Mouse (Mus musculus): ENCODE results near the gene Snrpa. TPM values are rescaled to one million over a fixed set of nuclear protein-coding genes. Genes with fewer than 3 reads are reported as not detected.

The Snrpa gene
- polyA plus RNA-seq, 1 experiment from 2014 or later: 320 TPM

GRCm38 (mm10) chr7:27224877-27225575, 29.0 kb upstream of the Snrpa start:
- Histone ChIP-seq H3K4me2 (peak overlapping the region; percentile 76; the same call in 1 of the 2 replicates), H3K4me3 (ENCODE audit: low read depth, low read length) (no peak overlapping the region), H3K27ac (ENCODE audit: low read depth) (no peak overlapping the region), H3K27me3 (ENCODE audit: insufficient read depth, low read length) (no peaks in the 10 kb centered on the region), H3K9ac (peak overlapping the region; percentile 36), H3K9me3 (ENCODE audit: low read depth, low read length) (no peaks in the 10 kb centered on the region), H3K36me3 (ENCODE audit: insufficient read depth) (0 out of 2 replicates have a peak, but pooled peaks cover 11% of the 10 kb centered on the region), H3K4me1 (ENCODE audit: insufficient read depth) (peaks cover 17% of the 10 kb centered on the region; the same call in 1 of the 2 replicates)
- ATAC-seq (ENCODE audit: insufficient read depth) (no peak), DNase-seq (no peak)
- WGBS: 60% methylated on average over 11 of the region's 11 CpGs
- TF ChIP-seq CTCF (IDR thresholded peaks at IDR 0.05; ENCODE audit: low read depth): no peak

GRCm38 (mm10) chr7:27222538-27222937, 26.5 kb upstream of the Snrpa start:
- 73% methylated on average over 1 of the region's 1 CpGs for WGBS
- DNase-seq (no peak), ATAC-seq (ENCODE audit: insufficient read depth) (no peak)
- Histone ChIP-seq H3K27ac (ENCODE audit: low read depth) (no peak overlapping the region), H3K9me3 (ENCODE audit: low read depth, low read length) (no peaks in the 10 kb centered on the region), H3K4me1 (ENCODE audit: insufficient read depth) (peaks cover 17% of the 10 kb centered on the region; the same call in 1 of the 2 replicates), H3K4me3 (ENCODE audit: low read depth, low read length) (no peak overlapping the region), H3K9ac (no peak overlapping the region), H3K27me3 (ENCODE audit: insufficient read depth, low read length) (no peaks in the 10 kb centered on the region), H3K36me3 (ENCODE audit: insufficient read depth) (peaks cover 28% of the 10 kb centered on the region; the same call in 1 of the 2 replicates), H3K4me2 (no peak overlapping the region)
- TF ChIP-seq CTCF (IDR thresholded peaks at IDR 0.05; ENCODE audit: low read depth): no peak

DNA sequence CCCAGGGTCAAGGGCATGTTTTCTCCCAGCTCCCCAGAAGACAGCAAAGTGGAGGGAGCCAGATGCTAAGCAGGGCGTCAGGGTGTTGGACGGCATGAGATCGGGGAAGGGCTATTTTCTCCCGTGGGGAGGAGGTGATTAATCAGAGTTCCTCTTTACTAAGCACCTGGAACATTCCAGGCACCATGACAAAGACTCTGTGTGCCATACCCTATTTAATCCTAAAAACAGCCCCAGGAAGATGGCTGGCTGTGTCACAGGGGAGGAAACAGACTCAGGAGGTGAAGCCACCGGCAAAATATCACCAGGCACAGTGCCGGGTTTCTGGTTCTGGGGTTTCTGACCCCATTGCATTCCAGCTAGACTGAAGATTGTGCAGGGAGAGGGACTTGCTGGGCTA, 25.9 kb upstream of the Snrpa start:
- peaks cover 16% of the 10 kb centered on the region; the same call in 1 of the 2 replicates for H3K4me1 ChIP-seq (ENCODE audit: insufficient read depth)
- DNase-seq: no peak
- H3K9me3 ChIP-seq (ENCODE audit: low read depth, low read length): no peaks in the 10 kb centered on the region
- no peak overlapping the region for H3K4me2 ChIP-seq
- no peak overlapping the region for H3K4me3 ChIP-seq (ENCODE audit: low read depth, low read length)
- peaks cover 33% of the 10 kb centered on the region; the same call in 1 of the 2 replicates for H3K36me3 ChIP-seq (ENCODE audit: insufficient read depth)
- WGBS: 69% methylated on average over 6 of the region's 6 CpGs
- no peak for TF ChIP-seq CTCF (IDR thresholded peaks at IDR 0.05; ENCODE audit: low read depth)
- ATAC-seq (ENCODE audit: insufficient read depth): no peak
- H3K27me3 ChIP-seq (ENCODE audit: insufficient read depth, low read length): no peaks in the 10 kb centered on the region
- H3K9ac ChIP-seq: no peak overlapping the region
- no peak overlapping the region for H3K27ac ChIP-seq (ENCODE audit: low read depth)

GRCm38 (mm10) chr7:27219937-27220336, 23.9 kb upstream of the Snrpa start:
- Histone ChIP-seq H3K9me3 (ENCODE audit: low read depth, low read length) (no peaks in the 10 kb centered on the region), H3K4me1 (ENCODE audit: insufficient read depth) (peaks cover 5% of the 10 kb centered on the region; the same call in 1 of the 2 replicates), H3K4me2 (no peak overlapping the region), H3K27ac (ENCODE audit: low read depth) (no peak overlapping the region), H3K4me3 (ENCODE audit: low read depth, low read length) (no peak overlapping the region), H3K27me3 (ENCODE audit: insufficient read depth, low read length) (no peaks in the 10 kb centered on the region), H3K36me3 (ENCODE audit: insufficient read depth) (peaks cover 48% of the 10 kb centered on the region), H3K9ac (no peak overlapping the region)
- ATAC-seq (ENCODE audit: insufficient read depth) (no peak), DNase-seq (no peak)
- WGBS: 76% methylated on average over 11 of the region's 11 CpGs
- TF ChIP-seq CTCF (IDR thresholded peaks at IDR 0.05; ENCODE audit: low read depth): no peak

DNA sequence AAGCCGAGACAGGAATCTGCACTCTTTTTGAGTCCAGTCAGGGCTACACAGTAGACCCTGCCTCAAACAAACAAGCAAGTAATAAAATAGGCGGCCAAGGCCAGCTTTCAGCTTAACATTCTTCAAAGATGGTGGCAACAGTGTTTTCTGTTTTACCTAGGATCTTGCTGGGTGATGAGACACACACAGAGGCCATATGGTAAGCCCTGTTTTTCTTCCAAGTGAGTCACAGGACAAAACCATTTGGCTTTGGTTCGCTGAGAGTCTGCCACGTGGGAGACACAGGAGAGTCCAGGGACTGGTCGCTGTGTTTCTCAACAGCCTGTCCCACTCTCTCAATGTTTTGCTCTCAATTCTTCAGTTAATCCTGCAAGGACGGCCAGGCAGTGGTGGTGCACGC, 22.5 kb upstream of the Snrpa start:
- Histone ChIP-seq H3K9me3 (ENCODE audit: low read depth, low read length) (no peaks in the 10 kb centered on the region), H3K4me3 (ENCODE audit: low read depth, low read length) (no peak overlapping the region), H3K9ac (no peak overlapping the region), H3K27me3 (ENCODE audit: insufficient read depth, low read length) (no peaks in the 10 kb centered on the region), H3K4me1 (ENCODE audit: insufficient read depth) (no peaks in the 10 kb centered on the region), H3K36me3 (ENCODE audit: insufficient read depth) (peaks cover 55% of the 10 kb centered on the region), H3K27ac (ENCODE audit: low read depth) (no peak overlapping the region), H3K4me2 (no peak overlapping the region)
- ATAC-seq (ENCODE audit: insufficient read depth): no peak
- TF ChIP-seq CTCF (IDR thresholded peaks at IDR 0.05; ENCODE audit: low read depth): no peak
- WGBS: 88% methylated on average over 7 of the region's 7 CpGs
- no peak for DNase-seq

DNA sequence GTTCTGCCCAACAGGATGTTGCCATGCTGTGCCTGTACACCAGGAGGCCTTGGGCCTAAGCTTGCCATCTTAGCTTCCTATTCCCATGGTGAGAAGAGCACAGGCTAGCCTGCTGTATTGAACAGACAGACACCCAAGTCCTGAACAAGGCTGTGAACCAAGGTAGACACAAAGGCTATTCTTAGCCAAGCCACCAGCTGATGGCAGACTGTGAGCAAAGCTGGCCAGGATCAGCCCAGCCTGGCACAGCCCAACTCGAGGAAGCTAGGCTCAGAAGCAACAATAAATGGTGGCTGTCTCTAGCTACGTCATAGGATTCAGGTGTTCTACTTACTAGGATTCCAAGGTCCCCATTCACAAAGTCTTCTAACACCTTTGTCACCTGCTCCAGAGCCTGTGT, 16.6 kb upstream of the Snrpa start:
- peaks cover 72% of the 10 kb centered on the region for H3K36me3 ChIP-seq (ENCODE audit: insufficient read depth)
- no peak overlapping the region for H3K4me3 ChIP-seq (ENCODE audit: low read depth, low read length)
- no peak for TF ChIP-seq CTCF (IDR thresholded peaks at IDR 0.05; ENCODE audit: low read depth)
- no peaks in the 10 kb centered on the region for H3K27me3 ChIP-seq (ENCODE audit: insufficient read depth, low read length)
- H3K4me1 ChIP-seq (ENCODE audit: insufficient read depth): no peaks in the 10 kb centered on the region
- DNase-seq (no peak), ATAC-seq (ENCODE audit: insufficient read depth) (no peak)
- no peak overlapping the region for H3K9ac ChIP-seq
- 79% methylated on average over 2 of the region's 2 CpGs for WGBS
- H3K27ac ChIP-seq (ENCODE audit: low read depth): no peak overlapping the region
- H3K4me2 ChIP-seq: no peak overlapping the region
- no peaks in the 10 kb centered on the region for H3K9me3 ChIP-seq (ENCODE audit: low read depth, low read length)

DNA sequence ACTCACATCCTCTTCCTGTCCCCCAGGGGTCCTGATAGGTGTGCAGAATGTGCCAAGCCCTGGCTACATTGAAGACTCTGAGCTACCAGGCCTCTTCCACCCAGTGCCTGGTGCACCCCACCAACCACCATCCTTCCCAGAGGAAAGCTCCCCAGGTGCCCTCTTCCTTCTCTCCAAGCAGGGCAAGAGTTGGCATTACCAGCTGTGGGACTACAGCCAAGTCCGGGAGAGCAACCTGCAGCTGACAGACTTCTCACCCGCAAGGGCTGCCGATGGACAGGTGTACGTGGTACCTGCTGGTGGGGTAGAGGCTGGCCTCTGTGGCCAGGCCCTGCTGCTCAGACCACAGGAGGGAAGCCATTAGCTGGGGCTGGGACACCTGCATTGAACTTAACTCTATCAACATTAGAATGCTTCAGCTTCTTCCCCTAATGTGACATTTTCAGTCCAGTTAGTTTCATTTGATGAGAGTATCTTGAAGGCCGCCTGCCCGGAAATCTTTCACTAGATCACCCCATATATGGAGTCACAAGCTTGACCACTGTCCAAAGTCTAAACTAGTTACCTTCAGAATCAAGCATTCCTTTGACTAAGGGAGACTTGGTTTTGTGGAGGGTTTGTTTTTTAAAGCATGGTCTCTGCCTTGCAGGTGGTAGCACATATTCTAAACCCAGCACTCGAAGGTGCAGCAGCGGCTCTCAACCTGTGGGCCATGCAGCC, 7.8 kb upstream of the Snrpa start:
- ATAC-seq (ENCODE audit: insufficient read depth) (no peak), DNase-seq (no peak)
- peaks cover 37% of the 10 kb centered on the region for H3K36me3 ChIP-seq (ENCODE audit: insufficient read depth)
- 90% methylated on average over 8 of the region's 8 CpGs for WGBS
- no peaks in the 10 kb centered on the region for H3K4me1 ChIP-seq (ENCODE audit: insufficient read depth)
- H3K4me2 ChIP-seq: no peak overlapping the region
- H3K9ac ChIP-seq: no peak overlapping the region
- no peak overlapping the region for H3K4me3 ChIP-seq (ENCODE audit: low read depth, low read length)
- TF ChIP-seq CTCF (IDR thresholded peaks at IDR 0.05; ENCODE audit: low read depth): no peak
- H3K9me3 ChIP-seq (ENCODE audit: low read depth, low read length): no peaks in the 10 kb centered on the region
- H3K27ac ChIP-seq (ENCODE audit: low read depth): no peak overlapping the region
- H3K27me3 ChIP-seq (ENCODE audit: insufficient read depth, low read length): no peaks in the 10 kb centered on the region
